Mouse (Mus musculus) liver, embryonic 18 days (tissue): ENCODE measurements around the gene Pbp2. TPM values are rescaled to one million over a fixed set of nuclear protein-coding genes. Genes with fewer than 3 reads are reported as not detected.

Source experiments
- polyA plus RNA-seq: library from polyadenylated mRNA; depleted of rRNA; stranded (reverse); fragments of >200 nt; gene quantifications from 2 replicates; pipeline ENCODE4 v1.2.3, GENCODE M21; 2012; rRNA removed

The Pbp2 gene
- polyA plus RNA-seq, result 0.02 TPM in 1 of 2 replicates, not detected in the other

DNA sequence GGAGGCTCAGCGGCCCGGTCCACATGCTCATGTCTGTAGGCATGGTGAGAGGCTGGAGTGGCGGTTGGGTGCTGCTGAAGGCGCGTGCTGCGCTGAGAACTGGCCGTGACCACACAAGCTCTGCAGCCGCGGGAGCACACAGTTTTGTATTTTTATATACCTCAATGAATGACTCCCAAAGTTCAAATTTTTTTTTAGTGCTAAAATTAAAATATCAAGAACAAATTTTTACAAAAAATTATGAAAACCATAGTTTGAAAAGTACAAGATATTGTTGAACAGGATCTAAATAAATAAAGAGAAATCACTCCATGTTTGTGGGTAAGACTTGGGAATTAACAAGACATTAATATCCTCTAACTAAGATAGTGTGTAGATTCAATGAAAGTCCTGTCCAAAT, at the start of gene Pbp2:
Pbp2 (minus strand) TSS at position 101 of the 400 bp plus-strand sequence.

Other genes with a start within 250 kb of the Pbp2 start
- gene Gprc5a, start 244.8 kb downstream of the Pbp2 start, polyA plus RNA-seq, result 0.07 and 0.08 TPM in 2 replicates
- 0.13 and 0.28 TPM in 2 replicates for gene Gprc5d, start 192.1 kb downstream of the Pbp2 start, polyA plus RNA-seq
- 12.3 and 13.2 TPM in 2 replicates for gene Fam234b, start 112.4 kb downstream of the Pbp2 start, polyA plus RNA-seq
- gene Hebp1, start 112.4 kb downstream of the Pbp2 start, polyA plus RNA-seq, result 151 and 159 TPM in 2 replicates
- 0.12 and 0.19 TPM in 2 replicates for gene Gsg1, start 56.1 kb downstream of the Pbp2 start, polyA plus RNA-seq
- 3.6 and 4.9 TPM in 2 replicates for gene Emp1, start 52.1 kb upstream of the Pbp2 start, polyA plus RNA-seq